Mouse (Mus musculus) spleen, embryonic (tissue): ENCODE measurements around the gene Fscn3.

Experiments
- CTCF ChIA-PET: fragments of 350-600 bp; sonication (Branson Sonifier 250); formaldehyde crosslinking; loops from one replicate; lab custom pipeline; 2022; lab: Charles Lee

Gene Fscn3

DNA sequence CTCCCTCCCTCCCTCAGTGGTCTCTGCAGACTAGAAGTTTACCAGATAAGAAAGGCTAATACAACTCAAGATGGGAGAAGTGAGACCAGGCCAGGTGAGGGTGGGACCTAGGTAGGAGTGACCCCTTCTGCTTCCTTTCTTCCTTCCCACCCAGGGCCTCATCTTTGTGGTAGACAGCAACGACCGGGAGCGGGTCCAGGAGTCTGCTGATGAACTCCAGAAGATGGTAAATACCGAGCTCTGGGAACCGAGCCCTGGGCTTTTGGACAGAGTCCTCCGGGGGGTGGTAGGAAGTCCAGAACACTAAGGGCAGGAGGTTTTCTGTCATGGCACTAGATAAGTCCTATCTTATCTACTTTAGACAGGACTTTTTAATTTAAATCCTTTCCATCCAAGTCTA lies 2.6 kb upstream of the Fscn3 start:
- CTCF ChIA-PET = no interaction called here

DNA sequence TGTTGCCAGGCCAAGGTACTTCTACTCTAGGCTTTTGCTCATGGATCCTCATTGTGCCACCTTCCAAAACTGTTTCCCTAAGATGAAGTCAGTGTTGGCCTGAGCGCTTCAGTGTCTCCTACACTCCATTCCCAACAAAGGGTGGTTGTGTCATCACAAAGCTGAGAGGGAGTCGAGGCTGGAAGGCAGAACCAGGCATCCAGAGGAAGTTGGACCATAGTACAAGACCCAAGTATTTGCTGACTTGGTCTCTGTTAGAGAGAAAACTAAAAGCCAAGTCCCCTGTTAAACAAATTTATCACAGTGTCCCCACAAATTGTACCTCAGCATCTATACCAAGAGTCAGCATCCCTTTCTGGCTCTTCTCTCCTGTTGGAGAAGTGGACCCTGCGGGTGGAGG lies 701 bp downstream of the Fscn3 start, which contains the start of gene Gcc1:
Gcc1 (minus strand) TSS at position 101 of the 400 bp plus-strand sequence.
- CTCF ChIA-PET = no interaction called here

DNA sequence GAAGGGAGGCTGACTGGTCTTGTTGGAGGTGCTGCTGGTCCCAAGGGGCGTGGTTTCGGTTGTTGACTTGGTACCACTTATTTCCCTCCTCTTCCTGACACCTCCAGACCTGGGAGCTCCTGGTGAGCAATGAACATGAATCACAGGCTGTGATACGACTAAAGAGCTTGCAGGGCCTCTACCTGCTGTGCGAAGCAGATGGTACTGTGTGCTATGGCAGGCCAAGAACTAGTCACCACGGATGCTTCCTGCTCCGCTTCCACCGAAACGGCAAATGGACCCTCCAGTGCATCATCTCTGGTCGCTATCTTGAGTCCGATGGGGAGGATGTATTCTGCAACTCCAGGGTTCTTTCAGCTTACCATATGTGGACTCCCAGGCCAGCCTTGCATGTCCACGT lies 2.3 kb downstream of the Fscn3 start:
- CTCF ChIA-PET = no interaction called here

DNA sequence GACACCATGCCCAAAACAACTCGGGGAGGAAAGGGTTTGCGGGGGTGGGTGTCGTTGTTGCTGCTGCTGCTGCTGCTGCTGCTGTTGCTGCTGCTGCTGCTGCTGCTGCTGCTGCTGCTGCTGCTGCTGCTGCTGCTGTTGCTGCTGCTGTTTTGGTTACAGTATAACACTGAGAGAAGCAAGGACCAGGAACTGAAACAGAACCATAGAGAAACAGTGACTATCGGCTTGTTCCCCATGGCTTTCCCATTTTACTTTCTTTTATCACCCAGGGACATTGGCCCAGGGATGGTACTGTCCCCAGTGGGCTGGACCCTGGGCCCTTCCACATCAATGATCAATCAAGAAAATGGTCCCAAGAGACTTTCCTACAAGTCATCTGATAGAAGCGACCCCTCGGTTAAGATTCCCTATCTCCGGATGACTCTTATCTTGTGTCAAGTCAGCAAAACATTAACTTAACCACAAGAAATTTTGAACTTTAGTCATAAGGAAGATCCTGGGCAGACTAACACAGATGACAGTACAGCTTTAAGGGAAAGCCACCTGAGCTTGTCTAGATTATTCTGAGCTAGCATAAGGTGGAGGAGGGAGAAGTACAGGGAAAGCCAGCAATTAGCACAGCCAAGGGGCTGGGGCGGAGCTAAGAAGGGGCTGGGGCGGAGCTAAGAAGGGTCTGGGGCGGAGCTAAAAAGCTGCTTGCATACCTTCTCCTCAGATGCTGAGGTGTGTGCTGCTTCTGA lies 3.4 kb downstream of the Fscn3 start:
- CTCF ChIA-PET = no interaction called here

DNA sequence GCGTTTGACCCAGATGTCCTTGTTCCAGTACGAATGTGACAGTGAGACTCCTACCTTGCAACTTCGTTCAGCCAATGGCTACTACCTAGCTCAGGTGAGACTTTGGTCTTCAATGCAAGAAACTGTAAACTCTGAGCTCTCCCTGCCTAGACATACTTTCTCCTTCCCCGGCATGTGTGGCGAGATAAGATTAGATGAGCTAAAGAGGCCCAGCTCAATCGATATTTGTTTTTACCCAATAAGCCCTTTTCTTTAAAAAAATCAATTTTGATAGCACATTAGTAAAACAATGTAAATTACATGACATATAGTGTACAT lies 3.9 kb downstream of the Fscn3 start:
- CTCF ChIA-PET = no interaction called here

DNA sequence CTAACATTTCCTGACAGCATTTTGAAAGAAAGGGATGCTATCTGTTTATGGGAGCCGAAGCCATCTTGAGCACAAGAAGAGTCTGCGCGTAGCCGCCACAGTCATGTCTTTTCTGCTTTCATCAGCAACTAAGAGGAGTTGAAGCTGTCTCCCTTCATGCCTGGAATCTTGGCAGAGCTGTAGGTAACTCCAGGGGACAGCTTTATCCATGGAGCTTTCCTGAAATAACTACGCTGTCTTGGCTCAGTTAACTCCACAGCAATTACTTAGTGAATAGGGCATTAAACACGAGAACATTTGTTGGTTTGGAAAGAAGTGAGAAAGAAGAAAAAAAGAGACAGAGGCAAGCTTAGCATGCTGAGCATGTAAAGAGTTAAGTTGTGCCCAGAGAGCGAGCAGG lies 20.3 kb downstream of the Fscn3 start:
- CTCF ChIA-PET = no interaction called here

DNA sequence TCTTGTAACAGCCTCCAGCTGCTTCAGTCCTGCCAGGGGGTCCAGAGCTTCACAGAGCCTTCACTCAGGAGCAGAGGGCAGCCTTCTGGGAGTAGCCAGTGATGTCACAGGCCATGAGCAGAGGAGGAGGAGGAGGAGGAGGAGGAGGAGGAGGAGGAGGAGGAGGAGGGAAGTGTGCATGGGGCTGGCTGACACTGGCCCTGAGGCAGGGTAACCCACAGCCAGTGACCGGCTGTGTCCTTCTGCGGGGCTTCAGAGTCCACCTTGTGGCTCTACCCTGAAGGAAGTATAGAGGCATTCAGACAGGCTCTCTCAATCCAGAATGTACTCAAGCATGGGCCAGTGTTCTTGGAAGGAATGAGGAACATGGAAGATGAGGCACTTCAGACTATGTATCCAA lies 21.7 kb downstream of the Fscn3 start, which contains the start of gene Pax4:
Pax4 (minus strand) TSS at position 101 of the 400 bp plus-strand sequence.
- CTCF ChIA-PET = no interaction called here

DNA sequence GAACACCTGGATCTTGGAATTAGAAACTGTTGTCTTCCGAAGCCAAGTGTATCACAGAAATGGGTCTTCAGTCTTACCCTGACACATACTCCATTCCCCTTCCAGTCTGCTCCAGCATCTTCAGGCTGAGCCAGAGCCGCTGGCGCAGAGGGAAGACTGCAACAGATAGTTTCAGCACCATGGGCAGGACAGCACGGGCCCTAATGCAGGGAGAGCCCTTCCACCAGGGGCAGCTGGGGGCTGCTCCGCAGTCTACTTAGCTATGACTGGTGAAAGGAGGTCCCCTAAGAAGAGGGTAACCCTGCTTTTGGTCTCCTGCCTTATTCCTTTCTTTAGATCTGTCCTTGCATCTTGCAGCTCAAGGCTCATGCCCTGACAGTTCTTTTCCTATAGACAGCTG lies 22.9 kb downstream of the Fscn3 start:
- CTCF ChIA-PET = no interaction called here

DNA sequence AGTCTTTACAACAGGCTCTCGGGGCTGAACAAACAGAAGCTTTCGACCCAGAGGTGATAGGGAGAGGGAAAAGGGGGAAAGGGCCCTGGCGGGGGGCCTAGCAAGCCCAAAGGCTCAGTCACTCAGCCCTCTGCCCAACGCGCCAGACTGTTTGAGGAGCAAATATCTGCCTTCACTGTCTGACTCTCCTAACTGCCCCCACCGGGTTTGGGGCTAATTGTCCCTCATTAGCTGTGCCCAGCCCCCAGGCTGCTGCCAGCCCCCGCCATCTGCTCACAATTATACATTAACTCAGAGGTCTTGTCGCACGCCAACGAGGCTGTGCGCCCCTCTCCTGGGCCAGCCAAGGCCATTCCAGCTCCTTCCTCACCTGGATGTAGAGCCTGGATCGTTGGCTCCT lies 23.4 kb downstream of the Fscn3 start:
- CTCF ChIA-PET = no interaction called here

DNA sequence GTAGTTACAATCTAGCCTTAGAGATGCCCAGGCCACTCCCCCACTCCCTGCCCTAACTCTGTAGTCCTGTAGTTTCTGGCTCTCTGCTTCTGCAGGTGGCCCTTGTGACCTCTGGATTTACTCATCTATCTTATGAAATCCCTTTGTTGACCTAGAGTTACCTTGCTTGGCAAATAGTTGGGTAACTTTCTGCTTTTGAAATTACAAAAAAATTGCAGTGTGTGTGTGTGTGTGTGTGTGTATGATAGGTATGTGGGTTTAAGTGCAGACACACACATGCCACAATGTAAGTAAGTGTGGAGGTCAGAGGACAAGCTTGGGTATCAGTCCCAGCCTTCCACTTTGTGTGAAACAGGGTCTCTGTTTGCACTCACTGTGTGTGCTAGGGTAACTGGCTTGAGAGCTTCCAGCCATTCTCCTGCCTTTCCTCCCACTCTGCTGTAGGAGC lies 31.7 kb downstream of the Fscn3 start:
- CTCF ChIA-PET = no interaction called here

DNA sequence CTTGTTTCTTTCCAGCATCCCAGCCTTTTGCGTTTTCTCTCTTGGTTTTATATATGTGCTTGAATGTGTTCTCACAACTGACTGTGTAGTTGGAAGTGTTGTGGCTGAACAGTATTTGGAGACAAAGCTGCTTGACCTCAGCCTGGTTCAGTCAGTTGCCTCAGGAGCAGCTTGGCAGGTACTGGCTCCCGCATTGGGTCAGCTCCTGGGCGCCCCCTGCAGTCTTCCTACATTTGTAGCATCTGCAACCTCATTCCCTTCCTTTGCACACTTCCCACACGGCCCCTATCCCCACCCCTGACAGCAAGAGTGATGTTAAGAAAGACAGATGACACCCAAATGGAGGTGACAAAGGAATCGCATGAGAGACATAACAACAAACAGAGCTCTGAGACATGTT lies 32.9 kb downstream of the Fscn3 start:
- CTCF ChIA-PET = interaction anchor here (1.6 kb wide), 1 partner anchor 39 kb away, joined by 6 read pairs; no protein-coding TSS in a partner anchor

DNA sequence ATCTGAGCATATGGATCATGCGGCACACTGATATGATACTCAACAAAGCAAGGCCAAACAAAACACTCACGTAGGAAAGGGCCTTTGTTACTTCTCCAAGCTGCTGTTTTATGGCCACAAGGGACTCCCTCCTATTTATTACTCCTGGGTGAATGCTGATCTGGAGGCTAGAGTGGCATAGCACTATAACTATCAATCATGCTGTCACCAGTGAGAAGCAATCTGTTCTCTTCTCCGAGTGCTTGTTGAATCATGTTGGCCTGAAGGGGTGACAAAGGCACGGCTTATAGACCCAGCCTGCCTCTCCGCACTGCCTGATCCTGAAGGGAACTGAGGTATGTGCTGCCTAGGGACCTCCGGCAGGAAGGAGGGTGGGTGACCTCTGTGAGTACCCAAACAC lies 37.0 kb downstream of the Fscn3 start:
- CTCF ChIA-PET = no interaction called here

DNA sequence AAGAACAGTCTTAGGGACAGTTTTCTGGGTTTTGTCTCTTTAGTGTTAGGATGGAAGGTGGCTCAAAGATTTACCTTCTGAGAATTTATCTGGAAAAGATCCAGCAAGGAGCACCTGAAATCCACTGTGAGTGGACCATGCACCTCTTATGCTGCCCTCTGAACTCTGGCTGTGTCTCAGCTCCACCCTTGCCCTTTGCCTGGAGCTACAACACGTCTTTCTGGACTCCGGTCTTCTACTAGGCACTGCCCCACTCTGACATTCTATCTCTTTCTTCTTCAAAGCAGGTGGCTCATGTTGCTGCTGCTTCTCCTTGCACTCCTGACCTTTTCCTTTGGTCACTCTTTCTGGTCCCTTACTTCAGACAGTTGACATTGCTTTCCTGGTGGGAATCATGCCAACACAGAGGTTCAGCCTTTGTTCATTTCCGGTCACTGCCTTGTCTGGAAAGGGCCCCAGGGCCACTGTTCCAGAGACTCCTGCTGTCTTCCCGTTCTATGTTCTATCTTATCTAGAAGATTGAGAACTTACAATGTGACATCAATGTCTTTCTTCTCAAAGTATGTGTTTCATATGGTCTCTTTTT lies 42.5 kb downstream of the Fscn3 start:
- CTCF ChIA-PET = no interaction called here

DNA sequence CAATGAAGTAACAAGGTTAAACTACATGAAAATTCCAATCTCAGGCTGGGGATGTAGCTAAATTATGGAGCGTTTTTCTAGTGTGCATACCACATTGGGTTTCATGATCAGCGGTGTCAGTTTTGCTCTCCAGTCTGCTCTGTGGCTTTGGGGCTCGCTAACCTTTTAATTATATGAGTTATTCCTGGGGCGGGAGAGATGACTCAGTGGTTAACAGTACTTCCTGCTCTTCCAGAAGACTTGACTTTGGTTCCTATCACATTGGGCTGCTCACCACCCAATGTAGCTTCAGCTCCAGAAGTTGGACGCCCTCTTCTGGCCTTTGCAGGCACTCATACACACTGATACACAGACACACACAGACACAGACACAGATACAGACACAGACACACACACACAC lies 43.0 kb downstream of the Fscn3 start:
- CTCF ChIA-PET = no interaction called here

DNA sequence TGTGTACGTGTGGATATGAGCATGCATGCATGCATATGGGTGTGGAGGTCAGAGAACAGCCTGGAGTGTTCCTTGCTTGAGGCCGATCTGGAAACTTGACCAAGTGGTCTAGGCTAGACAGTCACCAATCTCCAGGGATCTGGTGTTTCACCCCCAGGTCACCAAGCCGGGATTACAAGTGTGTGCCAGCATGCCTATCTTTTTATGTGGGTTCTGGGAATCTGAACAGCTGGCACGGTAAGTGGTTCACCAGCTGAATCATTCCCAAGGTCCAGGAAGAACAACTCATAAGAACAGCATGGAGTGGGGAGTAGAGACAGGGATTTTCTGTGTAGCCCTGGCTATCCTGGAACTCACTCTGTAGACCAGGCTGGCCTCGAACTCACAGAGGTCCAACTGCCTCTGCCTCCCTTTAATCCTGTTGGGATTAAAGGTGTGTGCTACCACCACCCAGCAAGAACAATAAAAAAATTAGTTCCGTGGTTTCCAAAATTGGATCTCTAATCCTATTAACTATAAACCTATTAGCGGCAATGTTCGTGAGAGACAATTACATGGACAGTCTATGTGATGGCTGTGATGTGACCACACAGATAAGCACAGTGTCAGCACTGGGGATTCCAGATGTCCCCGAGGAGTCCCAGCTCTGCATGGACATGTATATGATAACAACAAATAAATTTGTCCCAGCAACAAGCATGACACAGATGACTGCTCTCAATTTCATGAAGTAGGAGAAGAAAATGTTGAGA lies 43.9 kb downstream of the Fscn3 start:
- CTCF ChIA-PET = no interaction called here

DNA sequence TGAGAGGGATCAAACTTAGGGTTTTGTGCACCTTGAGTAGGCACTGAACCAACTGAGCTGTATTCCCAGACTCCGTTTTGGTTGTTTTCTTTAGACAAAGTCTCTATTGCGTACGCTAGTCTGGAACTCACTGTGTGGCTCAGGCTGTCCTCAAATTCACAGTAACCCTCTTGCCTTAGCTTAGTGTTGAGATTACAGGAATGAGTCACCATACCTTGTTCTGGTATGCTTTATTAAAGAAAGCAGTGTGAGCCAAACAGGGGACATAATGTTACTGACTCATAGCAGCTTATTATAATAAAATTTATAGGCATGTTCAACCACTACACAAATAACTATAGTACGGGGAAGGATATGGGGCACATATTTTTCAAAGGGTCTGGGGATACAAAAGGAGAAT lies 46.6 kb downstream of the Fscn3 start:
- CTCF ChIA-PET = no interaction called here

DNA sequence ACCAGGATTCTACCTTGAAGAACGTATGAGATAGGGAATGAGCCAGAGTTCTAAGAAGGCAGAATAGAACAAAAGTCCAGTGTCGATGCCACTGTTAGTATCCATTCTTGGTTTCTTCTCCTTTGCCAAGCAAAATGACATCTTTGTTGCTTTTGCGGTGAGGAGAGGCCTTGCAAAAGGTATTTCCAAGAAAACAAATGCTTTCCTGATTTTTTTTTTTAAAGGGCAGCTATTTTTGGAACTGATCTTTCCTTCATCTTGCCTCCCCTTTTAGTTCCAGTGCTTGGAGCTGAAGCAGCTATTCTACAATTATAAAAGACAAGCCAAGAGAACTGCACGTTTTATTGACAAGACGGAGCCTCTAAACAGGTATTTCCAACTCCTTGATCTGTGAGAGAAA lies 47.2 kb downstream of the Fscn3 start, which contains the start of gene Snd1:
Snd1 (plus strand) TSS at position 301 of the 400 bp plus-strand sequence.
- CTCF ChIA-PET = interaction anchor here (0.5 to 0.6 kb wide), 2 partner anchors 10 to 797 kb away, joined by 3 to 4 read pairs; no protein-coding TSS in a partner anchor

DNA sequence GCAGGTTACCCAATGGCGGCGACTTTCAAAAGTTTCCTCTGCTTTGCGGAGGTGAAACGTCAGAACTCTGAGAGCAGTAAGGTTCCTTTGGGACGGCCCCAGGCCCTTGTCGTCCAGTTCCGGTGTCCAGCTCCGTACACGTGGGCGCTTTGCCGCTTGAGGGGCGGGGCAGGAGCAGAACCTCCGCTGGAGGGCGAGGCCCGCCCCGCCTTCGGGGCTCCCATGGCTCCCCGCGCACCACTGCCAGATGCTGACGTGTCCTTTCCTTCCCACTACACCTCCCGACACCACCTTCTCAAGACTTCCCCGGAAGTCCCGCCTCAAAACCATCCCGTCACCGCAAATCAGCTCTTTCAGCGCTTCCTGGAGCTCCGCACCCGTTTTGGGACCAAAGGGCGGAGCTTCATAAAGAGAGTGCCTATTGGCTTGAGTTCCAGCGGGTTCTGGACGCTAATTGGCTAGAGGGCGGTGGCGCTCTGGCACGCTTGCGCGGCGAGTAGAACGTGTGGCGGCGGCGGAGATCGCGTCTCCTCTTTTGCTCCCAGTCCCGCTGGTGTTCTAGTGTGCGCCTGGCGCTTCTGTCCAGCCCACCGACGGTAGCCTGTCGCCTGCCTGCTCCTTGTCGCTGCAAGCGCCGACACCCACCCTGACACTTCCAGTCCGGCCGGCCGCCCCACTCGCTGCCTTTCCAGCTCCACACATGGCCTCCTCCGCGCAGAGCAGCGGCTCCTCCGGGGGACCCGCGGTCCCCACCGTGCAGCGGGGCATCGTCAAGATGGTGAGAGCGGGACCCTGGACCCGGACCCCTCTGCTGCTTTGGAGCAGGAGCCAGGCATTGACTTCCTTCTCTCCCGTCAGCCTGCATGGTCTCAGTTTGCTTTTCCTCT lies 52.5 kb downstream of the Fscn3 start:
- CTCF ChIA-PET = no interaction called here

DNA sequence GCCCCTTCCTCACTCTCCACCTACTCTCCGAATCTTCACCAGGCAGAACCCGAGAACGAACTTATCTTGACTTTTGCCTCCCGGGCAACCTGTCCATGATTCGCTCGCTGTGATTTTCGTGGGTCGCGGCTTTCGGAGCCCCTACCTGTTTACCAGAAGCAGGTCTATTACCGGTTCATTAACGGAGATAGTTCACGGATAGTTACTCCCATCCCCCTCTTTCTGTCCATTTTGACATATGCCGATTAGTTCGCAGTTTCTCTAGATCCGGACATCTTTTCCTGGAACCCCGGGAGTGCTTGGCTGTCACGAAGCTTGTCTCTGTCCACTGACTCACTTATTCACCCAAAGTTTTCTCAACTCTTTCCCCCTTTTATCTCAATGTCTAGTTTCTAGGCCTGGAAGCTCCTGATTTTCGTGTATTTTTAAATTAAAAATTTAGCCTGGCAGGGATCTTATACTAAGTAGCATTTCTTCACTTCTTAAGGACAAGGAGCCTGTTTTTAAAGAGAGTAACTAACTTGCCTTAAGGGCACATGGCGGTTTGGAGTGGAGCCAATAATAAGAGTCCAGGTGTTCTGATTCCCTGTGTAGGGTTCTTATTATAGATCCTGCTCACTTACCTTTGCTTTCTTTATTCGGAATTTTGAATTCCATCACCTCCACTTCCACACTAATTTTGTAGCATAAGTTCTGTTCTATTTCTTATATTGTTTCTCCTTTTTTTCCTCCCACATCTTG lies 53.3 kb downstream of the Fscn3 start:
- CTCF ChIA-PET = interaction anchor here (0.7 kb wide), 1 partner anchor 1231 kb away, joined by 3 read pairs; no protein-coding TSS in a partner anchor

DNA sequence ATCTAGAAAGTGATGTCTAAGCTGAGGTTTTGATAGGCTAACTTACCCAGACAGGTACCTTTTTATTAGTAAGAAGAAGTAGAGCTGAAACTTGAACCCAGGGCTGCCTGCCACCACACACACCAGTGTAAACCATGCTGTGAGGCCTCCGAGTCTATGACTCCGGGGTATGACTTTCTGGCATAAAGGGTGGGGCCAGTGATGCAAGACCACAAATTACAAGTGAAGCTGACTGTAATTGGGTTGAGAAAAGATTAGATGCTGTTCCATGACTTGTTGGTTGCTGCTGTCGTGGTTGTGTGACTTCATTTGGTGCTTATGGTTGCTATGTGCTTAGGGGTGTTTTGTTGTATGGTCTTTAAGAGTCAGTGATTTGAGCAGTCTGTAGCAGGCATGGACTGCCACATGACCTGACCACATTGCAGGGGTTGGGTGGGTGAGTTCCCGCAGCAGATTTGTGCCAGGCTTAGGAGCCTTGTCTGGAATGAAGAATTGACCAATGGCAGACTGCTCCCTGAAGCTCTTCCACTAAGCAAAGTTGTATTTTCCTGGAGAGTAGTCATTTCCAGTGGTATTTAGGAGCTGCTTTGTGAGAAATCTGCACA lies 55.2 kb downstream of the Fscn3 start:
- CTCF ChIA-PET = interaction anchor here (0.8 kb wide), 1 partner anchor 749 kb away, joined by 13 read pairs; no protein-coding TSS in a partner anchor
